Mouse (Mus musculus) limb, embryonic 15.5 days (tissue): ENCODE measurements around the gene Acad10. TPM values are rescaled to one million over a fixed set of nuclear protein-coding genes. Genes with fewer than 3 reads are reported as not detected.

ENCODE experiments used
- ATAC-seq: fragments of 200-750 bp; cut with Nextera tagmentation; 2 replicates; pipeline ENCODE4 v1.8.0; 2017; ENCODE audit warnings: low read depth, moderate TSS enrichment; ENCODE audit not compliant: insufficient number of reproducible peaks, low FRiP score, low TSS enrichment
- H3K27ac ChIP-seq: fragments of 300-500 bp; sonication (generic); 2 replicates; pipeline ENCODE4 v1.5.1; 2015; ENCODE audit warnings: moderate library complexity, mild to moderate bottlenecking, inconsistent platforms
- H3K27me3 ChIP-seq: fragments of 300-500 bp; sonication (generic); 2 replicates; pipeline ENCODE4 v1.6.1; 2015; ENCODE audit warnings: inconsistent platforms
- H3K36me3 ChIP-seq: fragments of 300-500 bp; sonication (generic); 2 replicates; pipeline ENCODE4 v1.6.1; 2015; ENCODE audit warnings: inconsistent platforms
- H3K4me1 ChIP-seq: fragments of 300-500 bp; sonication (generic); 2 replicates; pipeline ENCODE4 v1.6.1; 2015; ENCODE audit warnings: inconsistent platforms
- H3K4me2 ChIP-seq: fragments of 300-500 bp; sonication (generic); 2 replicates; pipeline ENCODE4 v1.6.1; 2015; ENCODE audit warnings: mild to moderate bottlenecking, inconsistent platforms
- H3K4me3 ChIP-seq: fragments of 300-500 bp; sonication (generic); 2 replicates; pipeline ENCODE4 v1.5.1; 2015; ENCODE audit warnings: mild to moderate bottlenecking, inconsistent platforms
- H3K9ac ChIP-seq: fragments of 300-500 bp; sonication (generic); 2 replicates; pipeline ENCODE4 v1.6.1; 2015; ENCODE audit warnings: inconsistent platforms
- H3K9me3 ChIP-seq: fragments of 300-500 bp; sonication (generic); 2 replicates; pipeline ENCODE4 v1.6.1; 2016; ENCODE audit warnings: inconsistent platforms
- WGBS: fragments of 180-500 bp; shearing (Covaris S2); methylation state at CpG from one replicate; pipeline ENCODE4 v1.1.7; 2015; 5-methylcytosine and 5-hydroxymethylcytosine counted together
- polyA plus RNA-seq: library from polyadenylated mRNA; unstranded; fragments of >200 nt; fragmentation: Nextera tagmentation; extraction: Ambion mirVana; gene quantifications from 2 replicates; pipeline ENCODE4 v1.2.1, GENCODE M21; 2015

The Acad10 gene
- polyA plus RNA-seq, 1 experiment from 2014 or later, result 3.3 TPM

GRCm38 (mm10) chr5:121581945-121582344, 78.4 kb downstream of the Acad10 start:
- no peak overlapping the region for H3K27ac ChIP-seq
- H3K27me3 ChIP-seq, result no peaks in the 10 kb centered on the region
- no peaks in the 10 kb centered on the region for H3K9me3 ChIP-seq
- H3K9ac ChIP-seq, result no peak overlapping the region
- WGBS, result 78% methylated on average over 8 of the region's 8 CpGs
- peaks cover 36% of the 10 kb centered on the region for H3K36me3 ChIP-seq
- no peak overlapping the region for H3K4me2 ChIP-seq
- ATAC-seq, result no peak
- H3K4me3 ChIP-seq, result no peak overlapping the region
- peaks cover 17% of the 10 kb centered on the region for H3K4me1 ChIP-seq

GRCm38 (mm10) chr5:121576927-121577488, 83.3 kb downstream of the Acad10 start:
- H3K27ac ChIP-seq, result no peak overlapping the region
- ATAC-seq, result no peak
- H3K27me3 ChIP-seq, result no peaks in the 10 kb centered on the region
- 76% methylated on average over 11 of the region's 11 CpGs for WGBS
- no peak overlapping the region for H3K4me2 ChIP-seq
- H3K9me3 ChIP-seq, result no peaks in the 10 kb centered on the region
- no peak overlapping the region for H3K9ac ChIP-seq
- H3K36me3 ChIP-seq, result peaks cover 82% of the 10 kb centered on the region
- no peak overlapping the region for H3K4me3 ChIP-seq
- no peaks in the 10 kb centered on the region for H3K4me1 ChIP-seq

GRCm38 (mm10) chr5:121575867-121576266, 84.4 kb downstream of the Acad10 start:
- H3K9ac ChIP-seq, result no peak overlapping the region
- peaks cover 93% of the 10 kb centered on the region for H3K36me3 ChIP-seq
- no peak for ATAC-seq
- no peaks in the 10 kb centered on the region for H3K4me1 ChIP-seq
- no peak overlapping the region for H3K4me2 ChIP-seq
- no peak overlapping the region for H3K4me3 ChIP-seq
- H3K9me3 ChIP-seq, result no peaks in the 10 kb centered on the region
- no peak overlapping the region for H3K27ac ChIP-seq
- H3K27me3 ChIP-seq, result no peaks in the 10 kb centered on the region
- 93% methylated on average over 11 of the region's 11 CpGs for WGBS

- H3K27ac ChIP-seq, result no peak overlapping the region
- no peak overlapping the region for H3K4me3 ChIP-seq
- 89% methylated on average over 13 of the region's 13 CpGs for WGBS
- H3K4me1 ChIP-seq, result no peaks in the 10 kb centered on the region
- peaks cover 95% of the 10 kb centered on the region for H3K36me3 ChIP-seq
- H3K9me3 ChIP-seq, result no peaks in the 10 kb centered on the region
- no peaks in the 10 kb centered on the region for H3K27me3 ChIP-seq
- no peak for ATAC-seq
- no peak overlapping the region for H3K9ac ChIP-seq
- H3K4me2 ChIP-seq, result no peak overlapping the region
Measured at GRCm38 (mm10) chr5:121574145-121574544, 86.2 kb downstream of the Acad10 start.

Other genes with a start within 250 kb of the Acad10 start
- 1.4 and 4.6 TPM in 2 replicates for gene Tmem116, start 208.6 kb downstream of the Acad10 start, polyA plus RNA-seq
- gene Erp29, start 208.0 kb downstream of the Acad10 start, polyA plus RNA-seq, result 198 and 203 TPM in 2 replicates
- gene Adam1b, start 157.1 kb downstream of the Acad10 start, polyA plus RNA-seq, result 0.08 and 0.10 TPM in 2 replicates
- gene Adam1a, start 115.0 kb downstream of the Acad10 start, polyA plus RNA-seq, result 1.5 TPM in 2 replicates
- not detected in 2 replicates for gene Gm42878, start 115.0 kb downstream of the Acad10 start, polyA plus RNA-seq
- 47.9 and 56.1 TPM in 2 replicates for gene Mapkapk5, start 114.6 kb downstream of the Acad10 start, polyA plus RNA-seq
- 249 and 251 TPM in 2 replicates for gene Aldh2, start 66.7 kb downstream of the Acad10 start, polyA plus RNA-seq
- gene Acad12, start 41.6 kb downstream of the Acad10 start, polyA plus RNA-seq, result 1.8 and 3.1 TPM in 2 replicates
- gene Brap, start within 50 bp of the Acad10 start, polyA plus RNA-seq, result 43.9 and 46.4 TPM in 2 replicates
- 48.5 and 49.4 TPM in 2 replicates for gene Atxn2, start 50.8 kb upstream of the Acad10 start, polyA plus RNA-seq
- gene Sh2b3, start 177.1 kb upstream of the Acad10 start, polyA plus RNA-seq, result 13.1 and 14.8 TPM in 2 replicates
- gene Pheta1, start 188.5 kb upstream of the Acad10 start, polyA plus RNA-seq, result 28.0 and 29.0 TPM in 2 replicates